Mouse (Mus musculus) brain, adult 2 months (tissue): Measurements from ENCODE around the gene Mcam.

Experiments used
- DNase-seq: peaks from one replicate; pipeline ENCODE4 v3.0.0; 2011; ENCODE audit warnings: low read depth, low spot score

Mcam gene

DNA sequence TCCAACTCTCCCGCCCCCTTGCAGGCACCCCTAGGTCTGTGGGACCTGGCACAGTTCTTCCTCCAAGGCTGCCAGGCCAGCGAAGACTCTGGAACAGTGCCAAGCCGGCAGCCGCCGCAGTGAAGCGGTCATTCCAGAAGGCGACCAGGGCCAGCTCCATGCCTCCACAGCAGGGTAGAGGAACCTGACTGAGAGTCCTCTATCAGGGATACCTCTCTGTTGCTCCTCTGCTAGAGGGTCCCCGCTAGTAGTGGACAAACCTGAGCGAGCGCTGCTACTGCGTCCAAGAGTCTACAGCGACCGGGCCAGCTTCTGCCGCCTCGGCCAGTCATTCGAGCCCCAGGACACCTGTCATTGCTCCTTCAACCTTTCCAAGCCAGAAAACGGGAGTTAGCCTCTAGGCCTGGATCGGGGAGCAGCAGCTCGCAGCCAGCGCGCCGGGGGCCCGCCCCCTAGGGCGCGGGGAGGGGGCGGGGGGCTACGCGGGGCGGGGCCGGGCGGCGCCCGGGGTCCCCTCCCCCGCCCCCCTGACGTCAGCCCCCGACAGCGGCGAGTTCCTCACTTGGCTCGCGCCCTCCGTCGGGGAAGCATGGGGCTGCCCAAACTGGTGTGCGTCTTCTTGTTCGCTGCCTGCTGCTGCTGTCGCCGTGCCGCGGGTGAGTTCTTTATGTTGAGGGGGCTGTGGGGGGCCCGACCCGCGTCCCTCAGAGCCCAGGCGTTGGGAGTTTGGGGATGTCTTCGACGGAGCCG is at the start of gene Mcam:
TSS of gene Mcam (plus strand) at position 369 of the 750 bp plus-strand sequence.
- DNase-seq = peak; percentile 73

DNA sequence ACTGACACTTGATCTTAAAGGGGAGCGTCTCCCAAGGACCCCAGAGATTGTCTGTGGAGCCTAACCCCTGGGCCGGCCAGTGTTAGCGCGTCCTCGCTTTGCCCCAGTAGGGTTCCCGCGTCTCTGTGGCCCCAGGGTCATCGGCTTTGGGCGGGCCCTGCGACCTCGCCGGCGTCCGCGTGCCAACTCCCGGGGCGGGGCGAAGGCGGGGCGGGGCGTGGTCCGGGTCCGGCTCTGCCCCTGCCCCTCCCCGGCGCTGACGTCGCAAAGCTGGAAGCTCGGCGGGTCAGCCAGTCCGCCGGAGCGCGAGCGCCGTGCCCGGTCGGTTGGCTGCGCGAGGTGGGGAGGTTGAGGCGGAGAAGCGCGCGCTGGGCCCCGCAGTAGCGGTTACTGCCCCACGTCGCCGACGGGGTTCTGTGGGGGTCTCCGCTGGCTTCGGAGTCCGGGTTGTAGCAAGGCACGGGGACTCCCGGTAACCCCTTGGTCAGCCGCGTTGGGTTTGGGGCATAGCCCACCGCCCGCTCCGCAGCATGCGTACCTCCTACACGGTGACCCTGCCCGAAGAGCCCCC is 49.5 kb upstream of the Mcam start:
- DNase-seq = peak; percentile 96

DNA sequence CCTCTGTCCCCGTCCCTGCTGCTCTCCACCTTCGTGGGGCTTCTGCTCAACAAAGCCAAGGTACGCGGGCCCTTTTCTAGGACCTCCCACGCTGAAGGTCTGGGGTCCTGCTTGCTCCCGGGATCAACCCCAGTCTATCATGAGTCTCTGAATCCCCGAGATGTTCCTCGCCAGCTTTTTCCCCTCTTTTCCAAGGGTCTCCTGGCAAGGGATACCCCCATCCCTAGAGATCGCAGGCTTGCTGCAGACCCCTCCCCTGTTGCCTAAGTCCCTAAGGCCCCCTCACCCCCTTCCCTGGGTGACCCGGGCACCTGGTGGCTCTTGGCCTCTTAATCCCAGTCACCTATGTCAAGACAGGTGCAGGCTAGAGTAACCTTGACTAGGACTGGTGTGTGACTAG is 49.0 kb upstream of the Mcam start:
- DNase-seq = no peak

DNA sequence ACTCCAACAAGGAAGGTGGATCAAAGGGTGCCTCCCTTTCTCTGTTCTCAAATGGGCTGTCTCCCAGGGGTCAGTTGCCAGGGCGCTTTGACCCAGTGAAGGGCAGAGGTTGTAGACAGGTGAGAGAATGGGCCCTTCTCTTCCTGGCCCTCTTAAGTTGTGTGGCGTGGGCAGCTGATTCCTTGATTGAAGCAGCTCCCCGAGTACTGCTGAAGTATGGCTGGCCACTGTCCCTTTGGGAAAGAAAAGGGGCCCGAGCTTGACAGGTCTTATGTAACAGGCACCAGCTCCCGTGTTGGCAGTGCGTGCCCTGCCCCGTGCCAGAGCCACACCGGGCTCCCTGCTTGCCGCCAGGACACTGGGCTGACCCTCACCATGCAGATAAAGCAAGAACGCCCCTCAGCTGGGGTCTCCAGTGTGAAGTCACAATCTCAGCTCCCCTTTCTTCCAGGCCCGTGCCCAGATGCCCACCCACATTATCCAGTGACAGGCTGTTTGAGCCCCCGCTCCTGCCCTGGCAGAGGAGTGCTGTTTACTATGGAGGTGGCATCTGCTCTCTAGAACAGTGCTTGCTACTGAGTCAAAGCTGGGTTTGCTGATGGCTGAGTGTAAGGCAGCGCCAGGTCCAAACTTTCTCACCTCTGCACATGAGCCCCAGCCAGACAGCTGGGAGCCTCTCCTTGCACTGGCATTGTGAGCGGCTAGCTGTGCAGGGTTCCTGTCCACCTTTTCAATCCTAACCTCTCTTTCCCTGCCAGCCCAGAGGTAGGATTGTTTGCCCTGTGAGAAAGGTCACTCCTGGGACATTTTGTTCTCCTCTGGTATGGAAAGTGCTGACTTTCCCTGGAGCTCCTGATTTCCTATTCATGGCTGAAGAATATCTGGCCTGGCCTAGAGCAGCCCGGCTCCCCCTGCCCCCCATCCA is 48.3 kb upstream of the Mcam start:
- DNase-seq = peak; percentile 92

DNA sequence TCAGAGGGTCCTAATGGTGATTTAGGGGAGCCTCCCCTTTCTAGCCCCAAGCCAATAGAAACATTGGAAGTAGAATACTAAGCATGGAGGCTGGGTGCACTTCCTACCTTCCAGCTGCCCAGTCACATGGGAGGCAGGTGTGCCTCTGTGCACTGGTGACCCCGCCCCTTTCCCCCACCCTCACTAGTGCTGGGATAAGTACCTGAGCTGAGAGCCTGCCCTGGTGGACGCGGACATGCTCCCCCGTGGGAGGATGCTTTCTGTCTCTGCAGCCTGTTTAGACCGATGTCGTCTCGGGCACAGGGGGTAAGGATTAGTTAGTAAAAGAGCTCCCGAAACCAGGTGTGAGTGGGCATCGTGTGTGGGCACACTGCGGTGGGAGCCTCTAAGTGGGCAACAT is 47.3 kb upstream of the Mcam start:
- DNase-seq = peak; percentile 67

DNA sequence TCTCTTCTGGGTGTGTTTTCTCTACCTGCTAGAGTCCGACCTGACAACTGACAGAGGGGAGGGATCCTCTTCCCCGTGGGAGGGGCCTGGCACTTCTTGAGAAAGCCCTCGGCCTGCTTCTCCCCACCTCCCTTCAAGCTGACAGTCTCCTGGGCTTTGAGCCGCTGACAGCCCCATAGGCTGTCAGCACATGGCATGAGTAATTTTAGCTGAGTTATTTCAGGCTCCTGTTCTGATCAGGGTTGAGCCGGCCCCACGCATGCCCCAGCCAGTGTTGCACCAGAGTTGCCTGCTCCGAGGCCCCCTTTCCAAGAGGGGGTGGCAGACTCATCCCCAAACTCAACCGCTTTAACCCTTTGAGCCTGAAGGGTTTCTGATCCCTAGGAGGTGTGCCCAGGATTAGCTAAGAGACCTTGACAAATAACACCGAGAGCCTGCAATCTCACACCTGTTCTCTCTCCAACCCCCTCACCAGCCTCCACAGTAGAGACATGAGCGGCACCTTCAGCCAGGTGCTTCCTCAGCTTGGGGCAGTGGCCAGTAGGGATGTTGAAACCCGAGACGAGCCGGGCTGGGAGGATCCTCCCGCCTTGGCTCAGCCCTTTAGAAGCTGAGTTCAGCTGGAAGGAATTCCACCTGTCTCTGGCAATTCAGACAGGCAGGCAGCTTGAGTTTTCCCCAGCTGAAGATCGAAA is 46.4 kb upstream of the Mcam start:
- peak; percentile 92 for DNase-seq

DNA sequence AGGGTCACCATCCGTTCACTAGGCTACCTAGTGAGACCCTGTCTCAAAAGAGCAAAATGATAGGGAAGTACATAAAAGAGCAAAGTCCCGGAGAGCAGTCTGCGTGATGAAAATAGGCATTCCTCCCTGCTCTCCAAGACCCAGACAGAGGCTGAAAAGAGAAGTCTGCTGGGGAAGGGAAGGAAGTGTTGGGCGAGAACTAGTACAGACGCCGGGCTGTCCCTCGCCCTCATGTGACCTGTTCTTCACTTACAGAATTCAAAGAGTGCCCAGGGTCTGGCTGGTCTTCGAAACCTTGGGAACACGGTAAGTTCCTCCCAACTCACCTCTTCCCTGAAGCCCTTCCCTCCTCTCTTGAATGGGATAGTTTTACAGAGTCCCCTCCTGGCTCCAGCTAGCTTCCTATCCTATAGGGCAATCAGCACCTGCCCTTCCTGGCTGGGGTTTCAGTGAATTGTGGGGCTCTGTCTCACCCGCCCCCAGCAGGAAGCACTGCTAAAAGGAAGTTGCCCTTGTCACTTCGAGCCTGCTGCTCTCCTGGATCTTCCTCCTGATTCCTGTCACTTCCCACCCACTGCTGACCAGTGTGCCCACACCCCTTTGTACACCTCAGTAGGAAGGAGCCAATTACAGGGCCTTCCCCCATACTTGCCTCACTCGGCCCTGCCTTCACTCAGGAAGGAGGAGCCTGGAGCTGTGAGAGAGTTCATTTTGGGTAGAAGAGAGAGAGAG is 45.2 kb upstream of the Mcam start:
- peak; percentile 73 for DNase-seq

DNA sequence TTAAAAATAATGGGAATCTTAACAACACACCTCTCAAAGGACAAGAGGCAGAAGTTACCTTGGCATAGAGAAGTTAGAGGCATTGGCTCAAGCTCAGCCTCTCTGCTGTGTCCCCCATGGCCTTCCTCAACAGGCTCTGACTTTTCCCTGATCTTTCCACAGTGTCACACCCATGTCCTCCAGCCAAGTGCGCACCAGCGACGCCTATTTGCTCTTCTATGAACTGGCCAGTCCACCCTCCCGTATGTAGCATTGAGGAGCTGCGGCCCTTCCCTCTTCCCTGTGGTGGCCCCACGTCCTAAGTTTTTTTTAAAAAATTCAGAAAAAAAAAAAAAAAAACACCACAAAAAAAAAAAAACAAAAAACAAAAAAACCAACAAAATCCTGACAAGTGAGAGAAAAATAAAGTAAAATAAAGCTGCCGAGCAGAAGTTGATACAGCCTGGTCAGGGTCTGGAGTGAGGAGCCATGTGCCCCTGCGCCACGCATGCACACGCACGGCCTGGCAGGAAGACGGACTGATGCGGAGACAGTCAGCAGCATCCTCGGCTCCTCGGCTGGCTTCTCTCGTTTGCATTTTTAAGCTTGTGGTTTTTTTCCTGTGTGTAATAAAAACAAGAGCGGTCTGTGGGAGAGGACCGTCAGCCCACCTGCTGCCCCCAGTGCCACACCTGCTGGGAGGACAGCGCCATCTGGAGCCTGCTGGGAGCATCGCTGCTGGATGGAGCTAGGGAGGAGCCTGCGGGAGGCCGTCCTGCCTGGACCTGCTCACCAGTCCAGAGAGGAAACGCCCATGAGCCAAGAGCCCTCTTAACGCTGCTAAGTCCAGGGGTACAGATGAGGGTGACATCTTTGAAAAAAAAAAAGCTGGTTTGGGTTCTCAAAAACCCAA is 40.4 kb upstream of the Mcam start:
- DNase-seq = peak; percentile 94

DNA sequence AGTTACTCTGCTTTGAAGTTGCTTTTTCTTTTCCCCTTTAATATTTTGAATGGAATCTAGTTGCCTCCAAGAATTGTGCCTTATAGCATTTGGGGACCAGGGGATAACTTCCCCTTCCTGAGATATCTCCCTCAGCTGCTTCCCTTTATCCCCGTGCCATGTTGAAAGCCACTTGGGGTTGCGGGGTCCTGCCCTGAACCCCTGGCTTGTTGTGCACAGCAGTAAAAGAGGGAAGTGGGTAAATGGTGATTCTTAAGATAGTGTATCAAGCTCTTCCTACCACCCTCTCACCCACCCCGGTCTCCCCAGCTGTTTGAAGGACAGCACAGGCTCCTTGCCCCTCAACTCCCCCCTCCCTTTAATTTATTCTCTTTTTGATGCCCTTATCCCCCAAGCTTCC is 39.5 kb upstream of the Mcam start:
- no peak for DNase-seq

DNA sequence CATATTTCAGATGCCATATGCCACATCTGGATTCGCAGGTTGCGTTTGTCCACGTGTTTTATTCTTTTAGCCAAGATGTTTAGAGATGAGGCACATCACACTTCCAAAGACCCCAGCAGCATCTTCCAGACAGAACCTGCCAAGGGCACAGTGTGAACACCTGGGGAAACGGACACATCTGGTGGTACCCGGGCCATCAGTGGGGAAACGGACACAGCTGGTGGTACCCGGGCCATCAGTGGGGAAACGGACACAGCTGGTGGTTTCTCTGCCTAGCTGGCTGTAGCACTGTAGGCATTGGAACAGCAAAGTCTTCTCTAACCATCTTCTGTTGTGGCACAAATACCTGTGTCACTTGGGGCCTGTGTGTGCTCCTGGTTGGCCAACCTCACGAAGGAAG is 38.5 kb upstream of the Mcam start:
- no peak for DNase-seq

DNA sequence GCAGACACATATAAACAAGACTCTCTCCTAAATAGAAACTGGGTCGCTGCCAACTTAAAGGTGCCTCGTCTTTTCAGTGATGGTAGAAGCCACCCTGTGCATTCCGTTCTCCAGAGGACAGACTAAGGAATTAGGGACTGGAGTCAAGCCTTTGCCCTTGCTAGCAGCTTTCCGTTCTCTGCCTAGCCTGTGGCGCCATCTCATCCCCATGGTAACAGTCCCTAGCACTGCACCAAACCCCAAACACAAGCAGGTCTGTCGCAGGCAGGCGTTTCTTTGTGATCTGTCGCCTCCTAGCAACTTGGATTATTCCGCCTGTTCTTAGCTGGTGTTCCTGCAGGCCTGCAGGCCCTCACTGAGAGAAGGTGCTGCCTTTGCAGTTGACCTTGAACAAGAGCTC is 37.7 kb upstream of the Mcam start:
- DNase-seq = peak; percentile 88

DNA sequence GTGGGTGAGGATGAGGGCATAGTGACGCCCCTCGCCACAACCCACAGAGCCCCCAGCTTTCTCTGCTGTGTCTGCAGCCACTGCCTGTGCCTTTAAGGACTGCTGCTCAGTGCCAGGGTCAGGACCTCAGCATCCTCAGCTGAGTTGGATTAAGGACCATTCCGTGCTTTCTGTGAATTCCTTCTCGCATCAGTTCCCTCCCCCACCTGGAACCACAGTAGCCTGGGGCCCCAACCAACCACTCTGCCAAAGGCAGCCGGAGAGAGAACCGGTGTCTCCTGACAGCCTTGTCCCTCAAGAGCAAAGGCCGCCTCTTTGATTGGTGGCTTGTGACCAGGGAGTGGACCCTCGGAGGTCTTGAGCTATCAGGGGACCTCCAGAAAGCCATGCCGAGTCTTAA is 32.8 kb upstream of the Mcam start, which contains the start of gene Mfrp:
TSS of gene Mfrp (plus strand) at position 240 of the 400 bp plus-strand sequence.
- no peak for DNase-seq

DNA sequence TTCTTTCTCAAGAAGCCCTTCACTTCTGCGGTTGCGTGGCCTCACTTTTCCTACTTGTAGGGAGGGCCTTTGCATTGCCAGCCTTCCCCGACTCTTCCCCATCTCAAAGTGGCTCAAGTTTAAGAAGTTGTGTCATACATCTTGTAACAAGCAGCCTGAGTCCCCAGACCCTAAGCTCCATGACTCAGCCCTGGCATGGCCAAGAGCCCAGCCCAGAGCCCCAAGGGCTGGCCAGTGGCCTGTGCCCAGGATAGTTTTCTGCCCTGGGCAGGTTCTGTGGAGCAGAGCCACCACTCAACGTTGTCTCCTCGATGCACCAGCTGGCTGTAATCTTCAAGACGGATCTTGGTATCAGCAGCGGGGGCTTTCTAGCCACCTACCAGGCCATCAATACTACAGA is 29.4 kb upstream of the Mcam start:
- DNase-seq = no peak

DNA sequence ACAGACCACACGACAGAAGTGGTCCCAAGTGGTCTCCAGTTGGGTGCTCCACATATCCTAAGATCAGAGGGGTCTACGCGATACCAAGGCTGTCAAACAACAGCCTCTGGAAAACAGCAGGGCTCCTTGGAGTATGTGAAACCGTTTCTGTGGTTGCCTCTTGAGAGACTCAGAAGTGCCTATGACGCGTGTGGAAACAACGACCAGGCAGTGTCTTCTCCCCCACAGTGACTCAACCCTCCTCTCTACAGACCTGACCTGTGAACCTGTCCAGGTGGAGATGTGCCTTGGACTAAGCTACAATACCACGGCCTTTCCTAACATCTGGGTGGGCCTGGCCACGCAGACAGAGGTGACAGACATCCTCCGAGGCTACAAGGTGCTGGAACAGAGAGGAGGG is 28.5 kb upstream of the Mcam start:
- DNase-seq = no peak

DNA sequence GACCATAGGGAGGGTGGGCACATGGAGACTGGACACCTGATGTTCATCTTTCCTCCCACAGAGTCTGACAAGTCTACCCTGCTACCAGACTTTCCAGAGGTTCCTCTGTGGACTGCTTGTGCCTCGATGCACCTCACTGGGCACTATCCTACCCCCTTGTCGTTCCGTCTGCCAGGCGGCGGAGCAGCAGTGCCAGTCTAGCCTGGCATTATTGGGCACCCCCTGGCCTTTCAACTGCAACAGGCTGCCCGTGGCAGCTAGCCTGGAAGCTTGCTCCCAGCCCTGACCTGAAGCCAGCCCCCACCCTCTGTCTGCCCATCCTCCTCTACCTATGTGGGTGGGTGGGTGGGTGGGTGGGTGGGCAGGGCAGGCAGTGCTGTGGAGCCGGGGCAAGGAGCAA is 28.1 kb upstream of the Mcam start:
- no peak for DNase-seq

DNA sequence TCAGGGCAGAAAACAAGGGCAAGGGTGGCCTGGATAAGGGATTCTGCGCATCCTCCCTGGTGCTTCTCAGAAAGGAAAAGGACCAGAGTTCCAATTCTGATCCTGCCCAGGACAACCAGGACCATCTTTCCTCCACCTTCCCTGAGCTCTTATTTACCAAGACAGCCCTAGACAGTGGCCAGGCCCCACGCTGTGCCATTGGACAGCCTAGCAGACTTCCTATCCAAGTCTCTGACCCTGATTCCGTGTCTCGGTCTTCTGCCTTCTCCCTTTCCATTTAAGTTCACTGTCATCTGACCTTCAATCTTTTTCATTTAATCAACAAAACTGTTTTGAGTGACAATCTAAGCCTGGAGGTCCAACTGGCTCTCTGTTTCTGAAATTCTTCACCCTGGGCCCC is 27.7 kb upstream of the Mcam start:
- peak; percentile 55 for DNase-seq

DNA sequence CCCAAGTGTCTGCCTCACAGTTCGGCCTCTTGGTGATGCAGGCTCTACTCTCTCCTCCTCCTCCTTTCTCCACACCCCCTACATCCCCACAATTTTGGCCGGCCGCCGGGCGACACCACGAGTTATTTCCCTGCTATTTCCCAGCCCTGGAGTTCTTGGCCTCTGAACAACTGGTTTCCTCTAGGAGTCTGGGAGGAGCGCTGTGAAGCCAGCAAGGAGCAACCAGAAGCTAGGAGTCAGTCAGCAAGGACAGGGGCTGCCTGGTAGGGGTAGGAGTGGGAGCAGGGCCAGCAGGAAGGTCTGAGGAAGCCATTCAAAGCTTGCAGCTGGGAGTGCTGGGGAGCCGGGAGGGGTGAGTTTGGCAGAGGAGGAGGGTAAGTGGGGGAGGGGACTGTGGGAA is 27.2 kb upstream of the Mcam start, which contains the start of gene C1qtnf5:
TSS of gene C1qtnf5 (plus strand) at position 136 of the 400 bp plus-strand sequence.
- peak; percentile 77 for DNase-seq

DNA sequence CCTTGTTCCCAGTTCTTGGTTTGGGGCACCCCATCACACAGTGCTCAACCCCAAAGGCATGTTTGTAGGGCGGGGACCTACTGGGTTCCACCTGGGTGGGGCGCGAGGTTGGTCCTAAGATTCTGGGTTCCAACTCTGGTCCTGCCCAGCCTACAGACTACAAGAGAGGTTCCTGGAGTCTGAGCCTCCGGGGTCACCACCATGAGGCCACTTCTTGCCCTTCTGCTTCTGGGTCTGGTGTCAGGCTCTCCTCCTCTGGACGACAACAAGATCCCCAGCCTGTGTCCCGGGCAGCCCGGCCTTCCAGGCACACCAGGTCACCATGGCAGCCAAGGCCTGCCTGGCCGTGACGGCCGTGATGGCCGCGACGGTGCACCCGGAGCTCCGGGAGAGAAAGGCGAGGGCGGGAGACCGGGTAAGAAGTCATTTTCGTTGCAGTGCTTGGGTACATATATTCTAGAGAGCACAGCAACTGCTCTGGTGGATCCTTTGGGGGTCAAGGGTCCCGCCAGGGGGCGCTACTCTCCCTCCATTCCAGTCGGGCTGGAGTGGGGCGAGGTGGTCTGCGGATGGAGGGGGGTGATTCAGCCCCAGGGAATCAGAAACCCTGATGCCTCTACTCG is 26.6 kb upstream of the Mcam start:
- peak; percentile 51 for DNase-seq

DNA sequence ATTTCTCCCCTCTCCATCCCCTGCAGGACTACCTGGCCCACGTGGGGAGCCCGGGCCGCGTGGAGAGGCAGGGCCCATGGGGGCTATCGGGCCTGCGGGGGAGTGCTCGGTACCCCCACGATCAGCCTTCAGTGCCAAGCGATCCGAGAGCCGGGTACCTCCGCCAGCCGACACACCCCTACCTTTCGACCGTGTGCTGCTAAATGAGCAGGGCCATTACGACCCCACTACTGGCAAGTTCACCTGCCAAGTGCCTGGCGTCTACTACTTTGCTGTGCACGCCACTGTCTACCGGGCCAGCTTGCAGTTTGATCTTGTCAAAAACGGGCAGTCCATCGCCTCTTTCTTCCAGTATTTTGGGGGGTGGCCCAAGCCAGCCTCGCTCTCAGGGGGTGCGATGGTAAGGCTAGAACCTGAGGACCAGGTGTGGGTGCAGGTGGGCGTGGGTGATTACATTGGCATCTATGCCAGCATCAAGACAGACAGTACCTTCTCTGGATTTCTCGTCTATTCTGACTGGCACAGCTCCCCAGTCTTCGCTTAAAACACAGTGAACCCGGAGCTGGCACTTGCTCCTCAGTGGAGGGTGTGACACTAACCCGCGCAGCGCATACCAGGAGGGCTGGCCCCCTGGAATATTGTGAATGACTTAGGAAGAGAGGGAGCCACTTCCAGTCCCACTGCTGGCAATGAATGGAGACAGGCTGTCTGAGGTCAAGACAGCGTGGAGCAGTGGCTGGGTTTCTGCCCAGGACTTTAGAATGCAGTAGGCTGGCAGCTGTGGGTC is 25.8 kb upstream of the Mcam start:
- DNase-seq = no peak
